Mouse (Mus musculus): ENCODE results near the gene Specc1. TPM values are rescaled to one million over a fixed set of nuclear protein-coding genes. Genes with fewer than 3 reads are reported as not detected.
A peak's percentile ranks its signal among the peaks of the same experiment; 100 is the strongest.

Gene Specc1
- total RNA-seq, 2 experiments from 2014 or later, result 0.98 to 2.3 TPM

- no peak for DNase-seq (ENCODE audit: low spot score)
Observed at GRCm38 (mm10) chr11:62087051-62087450, 130.5 kb downstream of the Specc1 start.

- no peak for DNase-seq (ENCODE audit: low spot score)
Observed at GRCm38 (mm10) chr11:62088651-62089050, 132.1 kb downstream of the Specc1 start.

- no peak for DNase-seq (ENCODE audit: low spot score)
Observed at GRCm38 (mm10) chr11:62090321-62090720, 133.8 kb downstream of the Specc1 start.

- no peak for DNase-seq (ENCODE audit: low spot score)
Observed at GRCm38 (mm10) chr11:62103380-62103911, 146.9 kb downstream of the Specc1 start.

- no peak for DNase-seq (ENCODE audit: low spot score)
Observed at GRCm38 (mm10) chr11:62106401-62106871, 149.9 kb downstream of the Specc1 start.

GRCm38 (mm10) chr11:62107272-62107836 is 150.8 kb downstream of the Specc1 start:
- no peak for DNase-seq (ENCODE audit: low spot score)

GRCm38 (mm10) chr11:62118561-62118960 is 162.0 kb downstream of the Specc1 start:
- DNase-seq (ENCODE audit: low spot score), result no peak

GRCm38 (mm10) chr11:62119871-62120270 is 163.3 kb downstream of the Specc1 start:
- DNase-seq (ENCODE audit: low spot score), result no peak

- no peak for DNase-seq (ENCODE audit: low spot score)
Observed at GRCm38 (mm10) chr11:62121365-62121764, 164.8 kb downstream of the Specc1 start.

- peak; percentile 83 for DNase-seq (ENCODE audit: low spot score)
Observed at GRCm38 (mm10) chr11:62127692-62128091, 171.1 kb downstream of the Specc1 start.

GRCm38 (mm10) chr11:62128197-62128596 is 171.6 kb downstream of the Specc1 start:
- DNase-seq (ENCODE audit: low spot score), result no peak

GRCm38 (mm10) chr11:62130191-62130590 is 173.6 kb downstream of the Specc1 start:
- no peak for DNase-seq (ENCODE audit: low spot score)

- DNase-seq (ENCODE audit: low spot score), result no peak
Observed at GRCm38 (mm10) chr11:62130685-62131295, 174.2 kb downstream of the Specc1 start.

GRCm38 (mm10) chr11:62131601-62132000 is 175.0 kb downstream of the Specc1 start:
- DNase-seq (ENCODE audit: low spot score), result no peak

GRCm38 (mm10) chr11:62134191-62134590 is 177.6 kb downstream of the Specc1 start:
- DNase-seq (ENCODE audit: low spot score), result no peak

- peak; percentile 4 for DNase-seq (ENCODE audit: low spot score)
Observed at GRCm38 (mm10) chr11:62145216-62146110, 188.9 kb downstream of the Specc1 start.

GRCm38 (mm10) chr11:62146661-62147060 is 190.1 kb downstream of the Specc1 start:
- DNase-seq (ENCODE audit: low spot score), result no peak

GRCm38 (mm10) chr11:62148026-62148425 is 191.5 kb downstream of the Specc1 start:
- no peak for DNase-seq (ENCODE audit: low spot score)

- no peak for DNase-seq (ENCODE audit: low spot score)
Observed at GRCm38 (mm10) chr11:62148449-62148848, 191.9 kb downstream of the Specc1 start.

GRCm38 (mm10) chr11:62153057-62153456 is 196.5 kb downstream of the Specc1 start:
- no peak for DNase-seq (ENCODE audit: low spot score)

- DNase-seq (ENCODE audit: low spot score), result no peak
Observed at GRCm38 (mm10) chr11:62159803-62160202, 203.2 kb downstream of the Specc1 start.

GRCm38 (mm10) chr11:62161450-62161849 is 204.9 kb downstream of the Specc1 start:
- no peak for DNase-seq (ENCODE audit: low spot score)
